Mouse (Mus musculus): ENCODE results near the gene Dusp23. TPM values are rescaled to one million over a fixed set of nuclear protein-coding genes. Genes with fewer than 3 reads are reported as not detected.

The Dusp23 gene
- polyA plus RNA-seq, 1 experiment from 2014 or later, result 20.6 TPM

DNA sequence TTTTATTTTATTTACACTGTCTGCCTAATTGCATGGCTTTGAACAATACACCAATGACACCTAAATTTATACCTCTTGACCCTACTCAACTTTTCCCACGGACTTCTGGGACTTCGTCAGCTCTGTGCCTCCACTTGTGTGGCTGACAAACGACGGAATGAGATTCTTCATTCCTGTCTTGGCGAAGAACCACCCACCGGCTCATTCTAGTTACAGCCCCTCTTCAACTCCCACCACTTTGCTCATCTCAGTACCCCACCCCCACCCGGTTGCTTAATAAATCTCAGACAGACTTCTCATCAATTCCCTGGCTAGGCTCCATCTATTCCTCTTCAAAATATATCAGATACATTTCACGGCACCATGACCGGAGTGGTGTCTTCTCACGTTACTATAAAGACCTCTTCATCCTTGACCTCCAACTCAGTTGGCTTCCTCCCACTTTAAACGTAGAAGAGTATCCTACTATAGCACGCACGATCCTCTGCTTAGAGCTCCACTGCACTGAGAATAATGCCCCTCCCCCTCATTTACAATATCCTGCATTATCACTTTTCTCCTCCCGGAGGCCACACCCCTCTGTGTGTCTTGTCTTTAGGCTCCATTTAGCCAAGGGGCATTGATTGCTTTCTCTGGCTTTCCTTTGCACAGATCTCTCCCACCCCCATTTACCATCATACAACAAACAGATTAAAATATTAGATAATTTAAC is 15.2 kb downstream of the Dusp23 start:
- Histone ChIP-seq H3K9me3 (ENCODE audit: control insufficient read depth, low read length) (no peaks in the 10 kb centered on the region), H3K9ac (ENCODE audit: low read length) (peak overlapping the region; percentile 63; the same call in 1 of the 2 replicates), H3K27ac (ENCODE audit: low read depth, low read length) (no peak overlapping the region), H3K27me3 (ENCODE audit: control insufficient read depth, insufficient read depth, low read length) (no peaks in the 10 kb centered on the region), H3K36me3 (ENCODE audit: control insufficient read depth, insufficient read depth, low read length) (no peaks in the 10 kb centered on the region), H3K4me3 (ENCODE audit: low read depth, low read length) (peak overlapping the region; percentile 24), H3K4me2 (ENCODE audit: low read depth) (peak overlapping the region; percentile 80), H3K4me1 (ENCODE audit: control insufficient read depth, insufficient read depth, low read length) (peaks cover 12% of the 10 kb centered on the region; the same call in 1 of the 2 replicates)
- ATAC-seq (ENCODE audit: insufficient read depth, low FRiP score, low TSS enrichment) (peak; percentile 85), DNase-seq (ENCODE audit: low spot score) (peak; percentile 51)
- WGBS, result 8% methylated on average over 14 of the region's 14 CpGs

DNA sequence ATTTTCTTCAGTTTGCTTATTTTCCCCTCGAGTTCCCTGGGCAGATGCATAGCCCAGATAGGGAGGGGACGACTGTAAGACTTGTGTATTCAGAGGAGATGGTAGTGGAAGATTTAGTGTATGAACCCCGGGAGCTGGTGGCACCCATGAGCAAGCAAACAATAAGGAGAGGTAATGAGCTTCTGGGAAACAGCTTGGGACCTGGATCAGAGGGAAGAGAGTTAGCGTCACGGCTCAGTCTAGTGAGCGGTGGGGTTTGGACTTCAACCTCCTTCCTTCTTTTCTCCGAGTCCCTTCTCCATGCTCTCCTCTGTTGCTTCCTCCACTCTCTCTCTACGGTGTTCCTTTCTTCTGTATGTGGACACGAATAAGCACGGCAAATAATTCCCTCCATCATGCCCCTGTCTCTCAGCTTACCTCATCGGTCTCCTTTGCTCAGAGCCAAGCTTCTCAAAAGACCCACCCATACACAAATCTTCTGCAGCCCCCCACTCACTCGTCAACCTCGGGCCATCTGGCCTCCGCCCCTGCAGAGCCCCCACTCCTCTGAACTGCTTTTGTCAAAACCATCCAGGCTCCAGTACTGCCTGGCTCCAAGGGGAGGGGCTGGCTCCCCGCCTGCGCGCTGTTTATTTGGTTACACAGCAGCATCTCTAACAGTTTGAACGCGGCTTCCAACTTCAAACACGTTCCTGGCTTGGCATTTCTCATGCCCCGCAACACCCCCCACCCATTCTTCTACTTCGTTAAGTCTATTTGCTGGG is 16.0 kb downstream of the Dusp23 start:
- ATAC-seq (ENCODE audit: insufficient read depth, low FRiP score, low TSS enrichment) (peak; percentile 92), DNase-seq (ENCODE audit: low spot score) (peak; percentile 71)
- 2% methylated on average over 22 of the region's 22 CpGs for WGBS
- Histone ChIP-seq H3K27ac (ENCODE audit: low read depth, low read length) (peak overlapping the region; percentile 69), H3K36me3 (ENCODE audit: control insufficient read depth, insufficient read depth, low read length) (no peaks in the 10 kb centered on the region), H3K27me3 (ENCODE audit: control insufficient read depth, insufficient read depth, low read length) (no peaks in the 10 kb centered on the region), H3K4me3 (ENCODE audit: low read depth, low read length) (peak overlapping the region; percentile 24), H3K9ac (ENCODE audit: low read length) (peak overlapping the region; percentile 63), H3K4me1 (ENCODE audit: control insufficient read depth, insufficient read depth, low read length) (peaks cover 12% of the 10 kb centered on the region; the same call in 1 of the 2 replicates), H3K4me2 (ENCODE audit: low read depth) (peak overlapping the region; percentile 80), H3K9me3 (ENCODE audit: control insufficient read depth, low read length) (no peaks in the 10 kb centered on the region)

DNA sequence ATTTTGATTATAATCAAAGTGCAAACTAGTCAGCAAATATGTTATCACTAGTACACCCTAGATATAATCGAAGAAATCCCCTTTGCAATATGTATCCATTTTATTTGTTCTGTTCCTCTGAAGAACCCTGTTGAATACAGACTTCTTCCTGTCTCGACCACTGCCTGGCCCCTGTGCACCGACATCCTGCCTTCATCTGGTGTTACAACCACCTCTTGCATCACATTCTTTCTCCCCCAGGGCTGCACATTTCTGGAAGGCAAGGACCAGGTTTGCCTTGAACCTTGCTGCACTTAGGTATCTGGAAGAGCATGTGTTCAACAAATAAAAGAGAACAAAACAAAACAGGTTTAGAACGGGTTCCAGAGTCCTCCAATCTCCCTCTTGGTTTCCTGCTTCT is 17.4 kb downstream of the Dusp23 start:
- 72% methylated on average over 4 of the region's 4 CpGs for WGBS
- Histone ChIP-seq H3K9ac (ENCODE audit: low read length) (no peak overlapping the region), H3K4me1 (ENCODE audit: control insufficient read depth, insufficient read depth, low read length) (peaks cover 12% of the 10 kb centered on the region; the same call in 1 of the 2 replicates), H3K27me3 (ENCODE audit: control insufficient read depth, insufficient read depth, low read length) (no peaks in the 10 kb centered on the region), H3K4me3 (ENCODE audit: low read depth, low read length) (no peak overlapping the region), H3K36me3 (ENCODE audit: control insufficient read depth, insufficient read depth, low read length) (no peaks in the 10 kb centered on the region), H3K27ac (ENCODE audit: low read depth, low read length) (no peak overlapping the region), H3K9me3 (ENCODE audit: control insufficient read depth, low read length) (no peaks in the 10 kb centered on the region), H3K4me2 (ENCODE audit: low read depth) (no peak overlapping the region)
- DNase-seq (ENCODE audit: low spot score) (no peak), ATAC-seq (ENCODE audit: insufficient read depth, low FRiP score, low TSS enrichment) (no peak)

DNA sequence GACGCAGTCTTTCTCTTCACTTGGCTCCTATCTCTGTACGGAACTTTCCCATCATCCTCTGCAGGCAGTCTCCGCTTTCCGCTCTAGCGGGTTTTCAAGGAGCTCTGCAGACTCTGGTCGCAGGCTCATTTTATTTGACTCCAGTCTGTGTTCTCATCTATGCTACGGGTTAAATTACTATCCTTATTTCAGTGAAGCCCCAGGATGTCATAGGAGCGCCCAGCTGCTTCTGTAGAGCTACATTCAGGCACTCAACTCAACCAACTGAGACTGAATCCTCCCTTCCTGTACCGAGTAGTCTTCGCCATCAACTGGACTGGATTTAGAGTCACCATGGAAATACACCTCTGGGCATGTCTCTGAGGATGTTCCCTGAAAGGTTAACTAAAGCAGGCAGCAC is 18.1 kb downstream of the Dusp23 start:
- ATAC-seq (ENCODE audit: insufficient read depth, low FRiP score, low TSS enrichment) (no peak), DNase-seq (ENCODE audit: low spot score) (no peak)
- Histone ChIP-seq H3K9me3 (ENCODE audit: control insufficient read depth, low read length) (no peaks in the 10 kb centered on the region), H3K4me3 (ENCODE audit: low read depth, low read length) (no peak overlapping the region), H3K4me1 (ENCODE audit: control insufficient read depth, insufficient read depth, low read length) (peaks cover 12% of the 10 kb centered on the region; the same call in 1 of the 2 replicates), H3K27ac (ENCODE audit: low read depth, low read length) (no peak overlapping the region), H3K9ac (ENCODE audit: low read length) (no peak overlapping the region), H3K4me2 (ENCODE audit: low read depth) (no peak overlapping the region), H3K27me3 (ENCODE audit: control insufficient read depth, insufficient read depth, low read length) (no peaks in the 10 kb centered on the region), H3K36me3 (ENCODE audit: control insufficient read depth, insufficient read depth, low read length) (no peaks in the 10 kb centered on the region)
- 93% methylated on average over 10 of the region's 10 CpGs for WGBS

DNA sequence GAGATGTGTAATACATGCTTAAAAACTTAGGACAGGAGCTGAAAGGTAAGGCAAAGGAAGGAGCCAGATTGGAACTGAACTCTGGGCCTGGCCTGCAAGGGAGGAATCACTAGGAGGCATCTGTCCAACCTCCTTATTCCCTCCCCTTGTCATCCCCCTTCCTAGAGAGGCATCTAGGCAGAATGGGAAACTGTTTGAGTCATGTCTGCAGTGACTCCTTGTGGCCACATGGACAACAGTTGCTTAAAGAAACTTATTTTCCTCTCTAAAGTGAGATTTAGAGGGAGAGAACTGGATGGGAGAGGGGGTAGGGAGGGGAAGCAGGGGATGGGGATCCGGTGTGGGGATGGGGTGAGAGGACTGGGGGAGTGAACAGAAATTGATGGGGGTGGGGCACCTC is 20.0 kb downstream of the Dusp23 start:
- Histone ChIP-seq H3K27ac (ENCODE audit: low read depth, low read length) (no peak overlapping the region), H3K9ac (ENCODE audit: low read length) (no peak overlapping the region), H3K9me3 (ENCODE audit: control insufficient read depth, low read length) (no peaks in the 10 kb centered on the region), H3K4me1 (ENCODE audit: control insufficient read depth, insufficient read depth, low read length) (peaks cover 12% of the 10 kb centered on the region; the same call in 1 of the 2 replicates), H3K4me3 (ENCODE audit: low read depth, low read length) (no peak overlapping the region), H3K36me3 (ENCODE audit: control insufficient read depth, insufficient read depth, low read length) (no peaks in the 10 kb centered on the region), H3K4me2 (ENCODE audit: low read depth) (no peak overlapping the region), H3K27me3 (ENCODE audit: control insufficient read depth, insufficient read depth, low read length) (no peaks in the 10 kb centered on the region)
- ATAC-seq (ENCODE audit: insufficient read depth, low FRiP score, low TSS enrichment) (no peak), DNase-seq (ENCODE audit: low spot score) (no peak)
- WGBS, result 31% methylated on average over 1 of the region's 1 CpGs

GRCm38 (mm10) chr1:172611304-172611703 is 21.5 kb downstream of the Dusp23 start:
- no peak for DNase-seq (ENCODE audit: low spot score)
- WGBS, result 81% methylated on average over 10 of the region's 10 CpGs

GRCm38 (mm10) chr1:172602326-172602725 is 30.4 kb downstream of the Dusp23 start, which contains the start of gene Fcrl6:
Gene Fcrl6, minus strand, starts transcription at chr1:172602551.
- Histone ChIP-seq H3K4me1 (ENCODE audit: control insufficient read depth, insufficient read depth, low read length) (no peaks in the 10 kb centered on the region), H3K27ac (ENCODE audit: low read depth, low read length) (no peak within 1 kb of the TSS), H3K4me3 (ENCODE audit: low read depth, low read length) (no peak within 1 kb of the TSS), H3K9me3 (ENCODE audit: control insufficient read depth, low read length) (no peaks in the 10 kb centered on the region), H3K4me2 (ENCODE audit: low read depth) (no peak within 1 kb of the TSS), H3K27me3 (ENCODE audit: control insufficient read depth, insufficient read depth, low read length) (no peaks in the 10 kb centered on the region), H3K36me3 (ENCODE audit: control insufficient read depth, insufficient read depth, low read length) (no peaks in the 10 kb centered on the region), H3K9ac (ENCODE audit: low read length) (no peak within 1 kb of the TSS)
- ATAC-seq (ENCODE audit: insufficient read depth, low FRiP score, low TSS enrichment), result no peak
- no peak for DNase-seq (ENCODE audit: low spot score)
- 86% methylated on average over 1 of the region's 1 CpGs for WGBS

More at GRCm38 (mm10) chr1:172611304-172611703, 21.5 kb downstream of the Dusp23 start:
- ATAC-seq (ENCODE audit: insufficient read depth, low FRiP score, low TSS enrichment), result no peak
- Histone ChIP-seq H3K4me3 (ENCODE audit: low read depth, low read length) (no peak overlapping the region), H3K4me2 (ENCODE audit: low read depth) (no peak overlapping the region), H3K9me3 (ENCODE audit: control insufficient read depth, low read length) (no peaks in the 10 kb centered on the region), H3K27me3 (ENCODE audit: control insufficient read depth, insufficient read depth, low read length) (no peaks in the 10 kb centered on the region), H3K27ac (ENCODE audit: low read depth, low read length) (no peak overlapping the region), H3K36me3 (ENCODE audit: control insufficient read depth, insufficient read depth, low read length) (no peaks in the 10 kb centered on the region), H3K4me1 (ENCODE audit: control insufficient read depth, insufficient read depth, low read length) (0 out of 2 replicates have a peak, but pooled peaks cover 6% of the 10 kb centered on the region), H3K9ac (ENCODE audit: low read length) (no peak overlapping the region)

DNA sequence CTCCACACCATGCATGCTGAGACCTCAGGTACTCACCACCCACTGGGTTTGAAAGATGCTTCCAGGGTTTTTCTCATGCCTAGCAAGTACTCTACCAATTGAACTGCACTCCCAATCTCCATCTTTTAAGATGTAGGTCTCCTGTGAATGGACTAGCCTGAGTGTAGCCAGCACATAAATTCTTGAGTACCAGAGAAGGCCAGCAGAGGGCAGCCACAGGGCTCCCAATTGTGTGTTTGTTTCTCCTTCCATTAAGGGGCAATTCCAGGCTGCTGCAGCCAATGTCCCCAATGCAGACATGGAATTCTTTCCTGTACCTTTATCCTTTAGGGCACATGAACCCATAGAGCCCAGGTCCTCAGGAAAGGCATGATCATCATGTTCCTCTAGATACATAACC is 38.3 kb downstream of the Dusp23 start:
- Histone ChIP-seq H3K27me3 (ENCODE audit: control insufficient read depth, insufficient read depth, low read length) (no peaks in the 10 kb centered on the region), H3K27ac (ENCODE audit: low read depth, low read length) (no peak overlapping the region), H3K4me1 (ENCODE audit: control insufficient read depth, insufficient read depth, low read length) (no peaks in the 10 kb centered on the region), H3K9ac (ENCODE audit: low read length) (no peak overlapping the region), H3K4me2 (ENCODE audit: low read depth) (no peak overlapping the region), H3K36me3 (ENCODE audit: control insufficient read depth, insufficient read depth, low read length) (no peaks in the 10 kb centered on the region), H3K4me3 (ENCODE audit: low read depth, low read length) (no peak overlapping the region), H3K9me3 (ENCODE audit: control insufficient read depth, low read length) (no peaks in the 10 kb centered on the region)
- ATAC-seq (ENCODE audit: insufficient read depth, low FRiP score, low TSS enrichment), result peak; percentile 68
- peak; percentile 56 for DNase-seq (ENCODE audit: low spot score)

Data from neural tube, embryonic 11.5 days (tissue).